8 mouse cellular contexts compared by ENCODE assay signal in the genomic region with DNA sequence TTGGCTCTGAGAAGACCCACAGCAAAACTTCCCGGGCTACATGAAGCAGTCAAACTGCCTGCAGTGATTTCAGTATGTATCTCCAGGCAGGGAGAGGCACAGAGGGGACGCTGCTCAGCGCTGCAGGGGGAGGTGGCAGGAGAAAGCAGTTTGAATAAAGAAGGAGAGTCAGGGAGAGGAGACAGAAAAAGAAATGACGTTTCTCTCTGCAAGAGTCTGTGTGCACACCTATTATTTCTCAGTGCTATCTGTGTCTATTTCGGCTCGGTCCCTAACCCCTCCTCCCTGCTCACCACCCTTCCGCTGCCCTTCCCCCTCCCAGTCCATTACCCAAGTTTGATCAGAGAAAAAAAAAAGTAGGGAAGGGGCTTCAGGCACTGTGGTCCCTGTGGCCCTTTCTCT.
DNase-seq lines count a peak whose midpoint lies in the region; ATAC-seq lines count a peak whose summit lies in the region.

No protein-coding gene starts in this region.

- DNase-seq in brain, adult 2 months (ENCODE audit: low read depth, low spot score): peak; percentile 76
- DNase-seq in forebrain, embryonic 11.5 days (ENCODE audit: low spot score): peak; percentile 68
- no peak for DNase-seq in intestine, embryonic 14.5 days (ENCODE audit: low spot score)
- DNase-seq in T-cell, adult 2 months (ENCODE audit: low spot score): no peak

- H3K9ac ChIP-seq in forebrain, embryonic 11.5 days (ENCODE audit: low read length): peak overlapping the region; percentile 39; the same call in 1 of the 2 replicates
- H3K9ac ChIP-seq in intestine, embryonic 14.5 days (ENCODE audit: low read length): peak overlapping the region; percentile 36
- H3K9ac ChIP-seq in stomach, embryonic 15.5 days: no peak overlapping the region; the same call in 1 of the 2 replicates

- no peaks in the 10 kb centered on the region for H3K4me1 ChIP-seq in erythroblast, embryonic 14.5 days (ENCODE audit: control insufficient read depth)
- peaks cover 8% of the 10 kb centered on the region for H3K4me1 ChIP-seq in forebrain, embryonic 11.5 days (replicated peaks; ENCODE audit: control insufficient read depth, insufficient read depth, low read length)
- H3K4me1 ChIP-seq in intestine, embryonic 14.5 days (replicated peaks; ENCODE audit: control insufficient read depth, insufficient read depth, low read length): peaks cover 5% of the 10 kb centered on the region; the same call in 1 of the 2 replicates
- no peaks in the 10 kb centered on the region for H3K4me1 ChIP-seq in stomach, embryonic 15.5 days

- no peak for ATAC-seq in erythroblast, adult 5-6 weeks (replicated peaks; ENCODE audit: low FRiP score, poor library complexity, severe bottlenecking)
- peak; percentile 85 for ATAC-seq in forebrain, embryonic 11.5 days (replicated peaks; ENCODE audit: low FRiP score)
- ATAC-seq in intestine, embryonic 14.5 days (replicated peaks; ENCODE audit: low FRiP score, low TSS enrichment, low read depth): no peak
- ATAC-seq in megakaryocyte progenitor cell, adult 5-6 weeks (replicated peaks; ENCODE audit: poor library complexity): peak; percentile 24; the same call in 1 of the 2 replicates
- no peak for ATAC-seq in stomach, embryonic 15.5 days (ENCODE audit: insufficient read depth, low FRiP score, low read depth)

- peak overlapping the region; percentile 28 for H3K4me3 ChIP-seq in erythroblast, embryonic 14.5 days (replicated peaks)
- H3K4me3 ChIP-seq in forebrain, embryonic 11.5 days (ENCODE audit: low read depth, low read length): peak overlapping the region; percentile 25
- peak overlapping the region; percentile 37 for H3K4me3 ChIP-seq in intestine, embryonic 14.5 days (ENCODE audit: low read depth, low read length)
- peak overlapping the region; percentile 32 for H3K4me3 ChIP-seq in stomach, embryonic 15.5 days (replicated peaks)

- 0% methylated on average over 7 of the region's 7 CpGs for WGBS in forebrain, embryonic 11.5 days
- WGBS in intestine, embryonic 14.5 days: 3% methylated on average over 7 of the region's 7 CpGs
- WGBS in stomach, embryonic 15.5 days: 4% methylated on average over 7 of the region's 7 CpGs

- no peaks in the 10 kb centered on the region for H3K36me3 ChIP-seq in erythroblast, embryonic 14.5 days (ENCODE audit: control insufficient read depth)
- H3K36me3 ChIP-seq in forebrain, embryonic 11.5 days (ENCODE audit: control insufficient read depth, insufficient read depth, low read length): no peaks in the 10 kb centered on the region
- no peaks in the 10 kb centered on the region for H3K36me3 ChIP-seq in intestine, embryonic 14.5 days (ENCODE audit: control insufficient read depth, insufficient read depth, low read length)
- no peaks in the 10 kb centered on the region for H3K36me3 ChIP-seq in stomach, embryonic 15.5 days

- no peaks in the 10 kb centered on the region for H3K27me3 ChIP-seq in erythroblast, embryonic 14.5 days (ENCODE audit: control insufficient read depth)
- H3K27me3 ChIP-seq in forebrain, embryonic 11.5 days (ENCODE audit: control insufficient read depth, insufficient read depth, low read length): no peaks in the 10 kb centered on the region
- H3K27me3 ChIP-seq in intestine, embryonic 14.5 days (replicated peaks; ENCODE audit: control insufficient read depth, insufficient read depth, low read length): no peaks in the 10 kb centered on the region
- H3K27me3 ChIP-seq in stomach, embryonic 15.5 days (replicated peaks): no peaks in the 10 kb centered on the region

- peak overlapping the region; percentile 78 for H3K27ac ChIP-seq in forebrain, embryonic 11.5 days (ENCODE audit: low read depth, low read length)
- no peak overlapping the region for H3K27ac ChIP-seq in intestine, embryonic 14.5 days (ENCODE audit: low read depth)
- no peak overlapping the region for H3K27ac ChIP-seq in stomach, embryonic 15.5 days

- no peaks in the 10 kb centered on the region for H3K9me3 ChIP-seq in erythroblast, embryonic 14.5 days (ENCODE audit: control insufficient read depth, low read length)
- no peaks in the 10 kb centered on the region for H3K9me3 ChIP-seq in forebrain, embryonic 11.5 days (ENCODE audit: control insufficient read depth, low read length)
- H3K9me3 ChIP-seq in intestine, embryonic 14.5 days (ENCODE audit: control insufficient read depth, low read length): no peaks in the 10 kb centered on the region
- no peaks in the 10 kb centered on the region for H3K9me3 ChIP-seq in stomach, embryonic 15.5 days

- peak overlapping the region; percentile 55; the same call in 1 of the 2 replicates for H3K4me2 ChIP-seq in forebrain, embryonic 11.5 days (ENCODE audit: low read depth, low read length, severe bottlenecking)
- H3K4me2 ChIP-seq in intestine, embryonic 14.5 days (ENCODE audit: low read length): peak overlapping the region; percentile 61
- peak overlapping the region; percentile 56 for H3K4me2 ChIP-seq in stomach, embryonic 15.5 days

Comparison
In these comparisons a context has a peak if more than half of its experiments do, and no peak if none do; other contexts are left out.
1. ATAC-seq: peak in forebrain, embryonic 11.5 days (single experiment) and megakaryocyte progenitor cell, adult 5-6 weeks (single experiment); none in erythroblast, adult 5-6 weeks (single experiment), intestine, embryonic 14.5 days (single experiment) and stomach, embryonic 15.5 days (single experiment).
2. DNase-seq: peak in brain, adult 2 months (single experiment) and forebrain, embryonic 11.5 days (single experiment); none in intestine, embryonic 14.5 days (single experiment) and T-cell, adult 2 months (single experiment).
3. Peak in every context shown above with its lines, with median percentiles within 50 percentile points of each other: H3K4me3 ChIP-seq and H3K4me2 ChIP-seq.